Mouse (Mus musculus) adrenal gland, postnatal 0 days (tissue): ENCODE measurements around the gene Olfr1150-ps1. TPM values are rescaled to one million over a fixed set of nuclear protein-coding genes. Genes with fewer than 3 reads are reported as not detected.

Experiments
- polyA plus RNA-seq: library from polyadenylated mRNA; unstranded; fragments of >200 nt; fragmentation: Nextera tagmentation; extraction: Ambion mirVana; gene quantifications from 2 replicates; pipeline ENCODE4 v1.2.1, GENCODE M21; 2015

The Olfr1150-ps1 gene
- polyA plus RNA-seq = not detected in 2 replicates

GRCm38 (mm10) chr2:87843693-87844092, at the start of gene Olfr1150-ps1:
Gene Olfr1150-ps1 (plus strand): TSS chr2:87843993.

DNA sequence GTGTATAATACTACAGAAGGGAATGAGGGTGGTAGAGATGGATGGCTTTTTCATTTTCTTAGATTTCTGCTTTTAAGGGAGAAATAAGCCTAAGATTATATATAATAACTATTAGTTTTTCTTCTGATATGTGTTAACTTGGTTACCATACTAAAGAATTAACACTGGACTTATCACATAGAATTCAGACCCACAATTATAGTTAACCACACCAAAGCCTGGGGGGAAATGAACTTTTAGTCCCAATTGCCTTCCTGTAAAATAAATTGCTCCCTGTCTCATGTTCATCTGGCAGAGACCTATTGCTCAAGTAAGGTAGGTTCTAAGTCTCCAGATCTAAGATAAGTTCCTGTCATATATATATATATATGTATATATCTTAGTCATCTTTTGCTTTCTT, 43.5 kb upstream of the Olfr1150-ps1 start, which contains the start of gene Olfr1143:
Olfr1143 (plus strand) TSS at position 301 of the 400 bp plus-strand sequence.

DNA sequence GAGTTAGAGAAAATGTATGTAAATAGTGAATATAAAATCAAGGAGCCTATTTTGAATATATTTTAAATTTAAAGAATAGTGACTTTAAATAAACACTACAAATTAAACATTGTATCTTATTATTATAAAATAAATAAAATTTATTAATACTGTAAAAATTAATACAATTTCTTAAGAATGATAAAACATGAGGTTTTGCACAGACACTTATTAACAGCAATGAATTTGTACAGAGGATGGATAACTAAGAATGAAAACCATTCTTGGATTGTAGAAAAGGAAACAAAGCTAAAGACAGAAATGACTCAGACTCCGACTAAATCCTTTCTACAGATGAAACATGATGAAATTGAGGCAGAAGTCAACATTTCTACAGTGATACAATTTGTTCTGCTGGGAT, 34.3 kb upstream of the Olfr1150-ps1 start, which contains the start of gene Olfr1145:
Olfr1145 (plus strand) TSS at position 301 of the 400 bp plus-strand sequence.

DNA sequence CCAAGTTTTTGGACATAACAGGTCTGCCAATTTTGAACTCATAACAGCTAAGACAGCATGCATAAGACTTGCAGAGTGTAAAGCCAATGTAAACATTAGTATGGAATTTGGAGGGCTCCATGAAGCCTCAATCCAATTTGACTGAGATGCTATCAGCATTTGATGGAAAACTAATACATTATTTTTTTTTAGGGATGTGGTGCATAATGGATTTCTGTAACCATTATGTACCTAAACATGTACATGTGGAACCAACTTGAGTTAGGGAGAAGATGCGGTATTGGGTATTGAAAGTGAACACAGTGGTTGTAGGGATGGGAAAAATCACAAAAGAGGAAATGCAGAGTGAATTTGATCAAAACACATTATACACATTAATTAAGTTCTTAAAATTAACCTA, 13.6 kb upstream of the Olfr1150-ps1 start, which contains the start of gene Olfr1148:
Olfr1148 (plus strand) TSS at position 301 of the 400 bp plus-strand sequence.

GRCm38 (mm10) chr2:87855562-87855961, 11.8 kb downstream of the Olfr1150-ps1 start, which contains the start of gene Olfr1151:
Gene Olfr1151 (plus strand): TSS chr2:87855862.

DNA sequence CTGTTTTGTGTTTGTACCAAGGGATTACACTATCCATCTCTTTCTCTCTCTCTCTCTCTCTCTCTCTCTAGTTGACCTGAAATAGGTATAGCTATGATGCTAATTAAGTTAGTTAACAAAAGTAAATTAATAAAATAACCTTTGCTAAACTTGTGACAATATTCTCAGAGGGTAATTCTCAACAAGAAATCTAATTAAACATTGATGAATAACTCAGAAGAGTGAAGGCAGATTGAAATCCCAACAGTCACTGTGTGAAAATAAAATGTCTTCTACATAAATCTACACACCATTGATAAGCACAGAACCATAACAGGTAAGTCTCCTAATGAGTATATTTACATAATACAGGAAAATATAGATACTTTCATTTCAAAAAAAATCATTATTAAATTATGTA, 22.4 kb downstream of the Olfr1150-ps1 start, which contains the start of gene Olfr1152:
Olfr1152 (plus strand) TSS at position 301 of the 400 bp plus-strand sequence.

GRCm38 (mm10) chr2:87894662-87895061, 50.9 kb downstream of the Olfr1150-ps1 start, which contains the start of gene Olfr1153:
Gene Olfr1153 (plus strand): TSS chr2:87894962.

Other genes starting within 250 kb of the Olfr1150-ps1 start
- gene Olfr1130, start 237.8 kb upstream of the Olfr1150-ps1 start, polyA plus RNA-seq = not detected in 2 replicates
- not detected in 2 replicates for gene Olfr1131, start 216.9 kb upstream of the Olfr1150-ps1 start, polyA plus RNA-seq
- gene Olfr1132, start 206.5 kb upstream of the Olfr1150-ps1 start, polyA plus RNA-seq = not detected in 2 replicates
- gene Olfr1133, start 196.6 kb upstream of the Olfr1150-ps1 start, polyA plus RNA-seq = not detected in 2 replicates
- not detected in 2 replicates for gene Olfr1134, start 185.5 kb upstream of the Olfr1150-ps1 start, polyA plus RNA-seq
- not detected in 2 replicates for gene Olfr1135, start 170.3 kb upstream of the Olfr1150-ps1 start, polyA plus RNA-seq
- gene Olfr1136, start 150.0 kb upstream of the Olfr1150-ps1 start, polyA plus RNA-seq = not detected in 2 replicates
- not detected in 2 replicates for gene Olfr1137, start 130.8 kb upstream of the Olfr1150-ps1 start, polyA plus RNA-seq
- gene Olfr1138, start 104.0 kb upstream of the Olfr1150-ps1 start, polyA plus RNA-seq = not detected in 2 replicates
- not detected in 2 replicates for gene Olfr1140, start 100.2 kb upstream of the Olfr1150-ps1 start, polyA plus RNA-seq
- not detected in 2 replicates for gene Olfr1141, start 90.0 kb upstream of the Olfr1150-ps1 start, polyA plus RNA-seq
- gene Olfr152, start 64.5 kb upstream of the Olfr1150-ps1 start, polyA plus RNA-seq = not detected in 2 replicates
- not detected in 2 replicates for gene Olfr1143, start 43.4 kb upstream of the Olfr1150-ps1 start, polyA plus RNA-seq
- not detected in 2 replicates for gene Olfr1145, start 34.2 kb upstream of the Olfr1150-ps1 start, polyA plus RNA-seq
- gene Olfr1148, start 13.5 kb upstream of the Olfr1150-ps1 start, polyA plus RNA-seq = not detected in 2 replicates
- gene Olfr1151, start 11.9 kb downstream of the Olfr1150-ps1 start, polyA plus RNA-seq = not detected in 2 replicates
- gene Olfr1152, start 22.5 kb downstream of the Olfr1150-ps1 start, polyA plus RNA-seq = not detected in 2 replicates
- not detected in 2 replicates for gene Olfr1153, start 51.0 kb downstream of the Olfr1150-ps1 start, polyA plus RNA-seq
- gene Olfr1154, start 61.2 kb downstream of the Olfr1150-ps1 start, polyA plus RNA-seq = not detected in 2 replicates
- gene Olfr1155, start 101.1 kb downstream of the Olfr1150-ps1 start, polyA plus RNA-seq = not detected in 2 replicates
- not detected in 2 replicates for gene Olfr1156, start 109.1 kb downstream of the Olfr1150-ps1 start, polyA plus RNA-seq
- gene Olfr1157, start 124.3 kb downstream of the Olfr1150-ps1 start, polyA plus RNA-seq = not detected in 2 replicates
- gene Olfr74, start 130.7 kb downstream of the Olfr1150-ps1 start, polyA plus RNA-seq = not detected in 2 replicates
- gene Olfr1158, start 146.1 kb downstream of the Olfr1150-ps1 start, polyA plus RNA-seq = not detected in 2 replicates
- not detected in 2 replicates for gene Olfr1160, start 164.3 kb downstream of the Olfr1150-ps1 start, polyA plus RNA-seq
- gene Olfr1161, start 178.8 kb downstream of the Olfr1150-ps1 start, polyA plus RNA-seq = not detected in 2 replicates
- gene Olfr73, start 193.7 kb downstream of the Olfr1150-ps1 start, polyA plus RNA-seq = 0.04 TPM in 1 of 2 replicates, not detected in the other
- not detected in 2 replicates for gene Olfr1162, start 207.1 kb downstream of the Olfr1150-ps1 start, polyA plus RNA-seq
- not detected in 2 replicates for gene Olfr1163, start 227.8 kb downstream of the Olfr1150-ps1 start, polyA plus RNA-seq
- not detected in 2 replicates for gene Olfr1164, start 250.0 kb downstream of the Olfr1150-ps1 start, polyA plus RNA-seq